Mouse (Mus musculus): ENCODE data around the gene Gm572. TPM values are rescaled to one million over a fixed set of nuclear protein-coding genes. Genes with fewer than 3 reads are reported as not detected.
A peak's percentile ranks its signal among the peaks of the same experiment; 100 is the strongest.

Gene Gm572
- total and polyA plus RNA-seq, 2 experiments from 2014 or later: not detected

DNA sequence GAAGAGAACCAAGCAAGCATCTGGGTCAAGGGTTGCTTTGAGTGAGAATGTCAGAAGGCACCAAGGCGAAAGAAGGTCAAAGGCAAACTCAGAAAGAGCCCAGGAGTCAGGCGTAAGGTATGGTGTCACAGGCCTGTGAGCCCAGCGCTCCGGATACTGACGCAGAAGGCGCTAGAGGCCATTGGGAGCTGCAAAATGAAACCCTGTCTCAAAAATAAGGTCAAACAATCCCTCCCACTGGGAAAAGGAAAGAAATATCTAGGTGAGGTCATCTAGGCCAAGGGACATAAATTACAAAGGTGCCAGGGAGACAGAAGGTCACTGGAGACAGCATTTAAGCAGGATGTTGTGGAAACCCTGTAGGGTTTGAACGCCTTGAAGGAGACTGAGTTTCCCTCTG, 35.0 kb downstream of the Gm572 start:
- no peak overlapping the region for H3K27ac ChIP-seq (ENCODE audit: low read depth, low read length)
- ATAC-seq (no peak), DNase-seq (no peak)
- no peaks in the 10 kb centered on the region for H3K36me3 ChIP-seq (ENCODE audit: insufficient read depth)
- H3K4me2 ChIP-seq (ENCODE audit: low read depth): no peak overlapping the region
- no peak overlapping the region for H3K4me3 ChIP-seq (ENCODE audit: low read depth, low read length)
- TF ChIP-seq CTCF (IDR thresholded peaks at IDR 0.05; ENCODE audit: low read depth): no peak
- H3K27me3 ChIP-seq (ENCODE audit: insufficient read depth, low read length): no peaks in the 10 kb centered on the region
- H3K9ac ChIP-seq: no peak overlapping the region
- H3K4me1 ChIP-seq (ENCODE audit: insufficient read depth): no peaks in the 10 kb centered on the region
- WGBS: 91% methylated on average over 7 of the region's 7 CpGs
- H3K9me3 ChIP-seq (ENCODE audit: low read length): no peaks in the 10 kb centered on the region

- Histone ChIP-seq H3K4me2 (ENCODE audit: low read depth) (no peak overlapping the region), H3K36me3 (ENCODE audit: insufficient read depth) (no peaks in the 10 kb centered on the region), H3K27me3 (ENCODE audit: insufficient read depth, low read length) (no peaks in the 10 kb centered on the region; the same call in 1 of the 2 replicates), H3K9me3 (ENCODE audit: low read length) (no peaks in the 10 kb centered on the region), H3K9ac (no peak overlapping the region), H3K27ac (ENCODE audit: low read depth, low read length) (no peak overlapping the region), H3K4me3 (ENCODE audit: low read depth, low read length) (no peak overlapping the region), H3K4me1 (ENCODE audit: insufficient read depth) (no peaks in the 10 kb centered on the region)
- no peak for TF ChIP-seq CTCF (IDR thresholded peaks at IDR 0.05; ENCODE audit: low read depth)
- WGBS: 41% methylated on average over 1 of the region's 1 CpGs
- ATAC-seq: no peak
- DNase-seq: no peak
These were observed 37.5 kb downstream of the Gm572 start for GRCm38 (mm10) chr4:148680505-148681067.

DNA sequence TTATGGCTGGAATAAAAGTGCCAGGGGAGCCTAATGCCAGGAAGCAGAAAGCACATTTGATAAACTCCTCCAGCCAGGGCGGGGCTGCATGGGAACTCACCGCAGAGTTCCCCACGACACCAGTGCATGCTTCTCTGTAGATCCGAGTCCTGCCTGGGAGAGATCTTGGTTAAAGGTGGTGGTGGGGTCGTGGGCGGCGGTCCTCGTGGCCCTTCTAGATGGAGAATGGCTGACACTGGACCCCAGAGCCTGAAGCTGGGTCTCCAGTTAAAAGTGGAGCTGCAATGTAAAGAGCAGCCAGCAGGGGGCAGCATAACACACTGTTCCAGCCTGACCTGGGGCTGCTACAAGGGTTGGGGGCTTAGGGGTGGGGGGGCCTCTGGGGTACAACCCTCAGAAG, 38.3 kb downstream of the Gm572 start:
- Histone ChIP-seq H3K27ac (ENCODE audit: low read depth, low read length) (no peak overlapping the region), H3K9me3 (ENCODE audit: low read length) (no peaks in the 10 kb centered on the region), H3K36me3 (ENCODE audit: insufficient read depth) (no peaks in the 10 kb centered on the region), H3K4me2 (ENCODE audit: low read depth) (no peak overlapping the region), H3K27me3 (ENCODE audit: insufficient read depth, low read length) (no peaks in the 10 kb centered on the region; the same call in 1 of the 2 replicates), H3K4me1 (ENCODE audit: insufficient read depth) (no peaks in the 10 kb centered on the region), H3K9ac (no peak overlapping the region), H3K4me3 (ENCODE audit: low read depth, low read length) (no peak overlapping the region)
- DNase-seq: peak; percentile 65
- ATAC-seq: no peak
- peak; percentile 82 for TF ChIP-seq CTCF (IDR thresholded peaks at IDR 0.05; ENCODE audit: low read depth)
- WGBS: 18% methylated on average over 8 of the region's 8 CpGs

DNA sequence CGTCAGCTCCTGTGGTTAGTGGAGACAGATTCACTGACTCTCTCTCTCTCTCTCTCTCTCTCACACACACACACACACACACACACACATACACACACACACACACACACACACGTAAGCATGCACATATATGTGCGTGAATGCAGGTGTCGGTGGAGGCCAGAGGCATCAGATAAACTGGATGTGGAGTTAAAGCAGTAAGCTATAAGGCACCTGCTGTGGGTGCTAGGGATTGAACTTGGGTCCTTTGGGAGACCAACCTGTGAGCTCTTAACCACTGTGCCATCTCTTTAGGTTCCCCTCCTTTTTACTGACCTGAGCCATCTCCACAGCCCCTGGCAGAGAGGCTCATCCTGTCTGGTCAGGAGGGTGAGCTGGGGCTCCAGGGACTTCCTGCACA, 39.8 kb downstream of the Gm572 start:
- no peak for TF ChIP-seq CTCF (IDR thresholded peaks at IDR 0.05; ENCODE audit: low read depth)
- Histone ChIP-seq H3K36me3 (ENCODE audit: insufficient read depth) (no peaks in the 10 kb centered on the region), H3K27me3 (ENCODE audit: insufficient read depth, low read length) (no peaks in the 10 kb centered on the region; the same call in 1 of the 2 replicates), H3K27ac (ENCODE audit: low read depth, low read length) (no peak overlapping the region), H3K9ac (no peak overlapping the region), H3K4me2 (ENCODE audit: low read depth) (no peak overlapping the region), H3K9me3 (ENCODE audit: low read length) (no peaks in the 10 kb centered on the region), H3K4me3 (ENCODE audit: low read depth, low read length) (no peak overlapping the region), H3K4me1 (ENCODE audit: insufficient read depth) (0 out of 2 replicates have a peak, but pooled peaks cover 4% of the 10 kb centered on the region)
- no peak for DNase-seq
- 96% methylated on average over 4 of the region's 4 CpGs for WGBS
- ATAC-seq: no peak

- H3K9ac ChIP-seq: no peak overlapping the region
- no peaks in the 10 kb centered on the region for H3K9me3 ChIP-seq (ENCODE audit: low read length)
- TF ChIP-seq CTCF (IDR thresholded peaks at IDR 0.05; ENCODE audit: low read depth): no peak
- no peak for DNase-seq
- no peaks in the 10 kb centered on the region; the same call in 1 of the 2 replicates for H3K27me3 ChIP-seq (ENCODE audit: insufficient read depth, low read length)
- ATAC-seq: no peak
- 0 out of 2 replicates have a peak, but pooled peaks cover 4% of the 10 kb centered on the region for H3K4me1 ChIP-seq (ENCODE audit: insufficient read depth)
- H3K4me2 ChIP-seq (ENCODE audit: low read depth): no peak overlapping the region
- H3K27ac ChIP-seq (ENCODE audit: low read depth, low read length): no peak overlapping the region
- H3K4me3 ChIP-seq (ENCODE audit: low read depth, low read length): no peak overlapping the region
- 78% methylated on average over 13 of the region's 13 CpGs for WGBS
- H3K36me3 ChIP-seq (ENCODE audit: insufficient read depth): no peaks in the 10 kb centered on the region
These were observed 40.4 kb downstream of the Gm572 start for GRCm38 (mm10) chr4:148683539-148683938.

DNA sequence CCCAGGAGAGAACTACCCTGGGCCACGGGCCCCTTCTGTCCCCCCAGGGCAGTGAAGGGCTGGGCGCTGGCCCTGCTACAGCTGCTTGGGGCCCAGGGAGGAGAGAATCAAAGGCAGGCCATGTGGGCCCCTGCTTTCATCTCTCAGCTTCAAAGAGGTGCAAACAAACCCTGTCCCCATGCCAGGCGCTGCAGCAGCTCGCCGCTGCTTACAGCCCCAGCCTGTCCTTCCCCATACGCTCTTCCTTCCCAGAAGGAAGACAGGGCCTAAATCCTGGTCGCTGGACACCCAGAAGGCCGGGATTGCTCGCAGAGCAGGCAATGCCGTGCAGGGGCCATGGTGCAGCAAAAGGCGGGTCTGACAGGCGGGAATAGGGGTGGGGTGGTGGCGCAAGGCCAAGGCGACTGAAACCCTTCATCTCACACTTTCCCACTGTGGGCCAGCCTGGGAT, 43.4 kb downstream of the Gm572 start:
- Histone ChIP-seq H3K9ac (peak overlapping the region; percentile 18; the same call in 1 of the 2 replicates), H3K27me3 (ENCODE audit: insufficient read depth, low read length) (no peaks in the 10 kb centered on the region; the same call in 1 of the 2 replicates), H3K4me1 (ENCODE audit: insufficient read depth) (0 out of 2 replicates have a peak, but pooled peaks cover 4% of the 10 kb centered on the region), H3K4me2 (ENCODE audit: low read depth) (no peak overlapping the region), H3K4me3 (ENCODE audit: low read depth, low read length) (no peak overlapping the region), H3K36me3 (ENCODE audit: insufficient read depth) (no peaks in the 10 kb centered on the region), H3K9me3 (ENCODE audit: low read length) (no peaks in the 10 kb centered on the region), H3K27ac (ENCODE audit: low read depth, low read length) (no peak overlapping the region)
- no peak for TF ChIP-seq CTCF (IDR thresholded peaks at IDR 0.05; ENCODE audit: low read depth)
- ATAC-seq (peak; percentile 40), DNase-seq (no peak)
- 23% methylated on average over 14 of the region's 14 CpGs for WGBS

- Histone ChIP-seq H3K9ac (no peak overlapping the region), H3K4me1 (ENCODE audit: insufficient read depth) (0 out of 2 replicates have a peak, but pooled peaks cover 4% of the 10 kb centered on the region), H3K9me3 (ENCODE audit: low read length) (no peaks in the 10 kb centered on the region), H3K4me2 (ENCODE audit: low read depth) (no peak overlapping the region), H3K27ac (ENCODE audit: low read depth, low read length) (no peak overlapping the region), H3K4me3 (ENCODE audit: low read depth, low read length) (no peak overlapping the region), H3K27me3 (ENCODE audit: insufficient read depth, low read length) (no peaks in the 10 kb centered on the region; the same call in 1 of the 2 replicates), H3K36me3 (ENCODE audit: insufficient read depth) (no peaks in the 10 kb centered on the region)
- DNase-seq (no peak), ATAC-seq (no peak)
- WGBS: 73% methylated on average over 2 of the region's 2 CpGs
- no peak for TF ChIP-seq CTCF (IDR thresholded peaks at IDR 0.05; ENCODE audit: low read depth)
These were observed 45.0 kb downstream of the Gm572 start for GRCm38 (mm10) chr4:148688091-148688490.
